Mouse (Mus musculus) spleen, adult 12 weeks (tissue): ENCODE measurements around the gene Hdac8.

Experiments used
- DNase-seq: peaks from one replicate; pipeline ENCODE4 v3.0.0; 2022; ENCODE audit warnings: low spot score

The Hdac8 gene

GRCm38 (mm10) chrX:102339396-102340155 lies 165.6 kb downstream of the Hdac8 start:
- DNase-seq = no peak

- no peak for DNase-seq
Observed at GRCm38 (mm10) chrX:102319696-102320095, 185.5 kb downstream of the Hdac8 start.

GRCm38 (mm10) chrX:102319252-102319651 lies 185.9 kb downstream of the Hdac8 start:
- no peak for DNase-seq

- DNase-seq = no peak
Observed at GRCm38 (mm10) chrX:102318782-102319181, 186.4 kb downstream of the Hdac8 start.

- no peak for DNase-seq
Observed at GRCm38 (mm10) chrX:102311119-102311518, 194.0 kb downstream of the Hdac8 start.

GRCm38 (mm10) chrX:102307511-102307910 lies 197.6 kb downstream of the Hdac8 start:
- DNase-seq = no peak

GRCm38 (mm10) chrX:102305806-102306205 lies 199.4 kb downstream of the Hdac8 start:
- no peak for DNase-seq

GRCm38 (mm10) chrX:102304914-102305313 lies 200.2 kb downstream of the Hdac8 start:
- DNase-seq = no peak

- DNase-seq = no peak
Observed at GRCm38 (mm10) chrX:102302476-102302875, 202.7 kb downstream of the Hdac8 start.

GRCm38 (mm10) chrX:102284889-102285288 lies 220.3 kb downstream of the Hdac8 start:
- no peak for DNase-seq

- DNase-seq = no peak
Observed at GRCm38 (mm10) chrX:102262620-102263345, 242.4 kb downstream of the Hdac8 start.

GRCm38 (mm10) chrX:102259772-102260171 lies 245.4 kb downstream of the Hdac8 start:
- DNase-seq = no peak

- DNase-seq = no peak
Observed at GRCm38 (mm10) chrX:102253892-102254291, 251.3 kb downstream of the Hdac8 start.

- peak; percentile 1 for DNase-seq
Observed at GRCm38 (mm10) chrX:102251937-102252860, 253.0 kb downstream of the Hdac8 start, which contains the start of gene Cited1. Gene Cited1, minus strand, starts transcription at chrX:102252181.

- DNase-seq = no peak
Observed at GRCm38 (mm10) chrX:102251221-102251936, 253.8 kb downstream of the Hdac8 start.

GRCm38 (mm10) chrX:102250891-102251170 lies 254.3 kb downstream of the Hdac8 start:
- DNase-seq = no peak

GRCm38 (mm10) chrX:102250150-102250890 lies 254.8 kb downstream of the Hdac8 start:
- no peak for DNase-seq

GRCm38 (mm10) chrX:102244334-102244733 lies 260.8 kb downstream of the Hdac8 start:
- no peak for DNase-seq
